Mouse (Mus musculus) adrenal gland, adult 2 months (tissue): Measurements from ENCODE around the gene Gpr61. TPM values are rescaled to one million over a fixed set of nuclear protein-coding genes. Genes with fewer than 3 reads are reported as not detected.

Source experiments
- DNase-seq: peaks from one replicate; pipeline ENCODE4 v3.0.0; 2021
- polyA plus RNA-seq: library from polyadenylated mRNA; depleted of rRNA; stranded (reverse); fragments of >200 nt; gene quantifications from 2 replicates; pipeline ENCODE4 v1.2.3, GENCODE M21; 2012; rRNA removed
- total RNA-seq, 2 experiments: library from RNA; stranded (reverse); gene quantifications; 2 replicates each; pipeline ENCODE4 v1.2.3; 2021

The Gpr61 gene
- total and polyA plus RNA-seq, 3 experiments, result 0.12 to 0.48 (median 0.20) TPM

- no peak for DNase-seq
These were observed 24.9 kb downstream of the Gpr61 start for GRCm38 (mm10) chr3:108129804-108130203.

GRCm38 (mm10) chr3:108129367-108129766 lies 25.3 kb downstream of the Gpr61 start:
- DNase-seq, result no peak

DNA sequence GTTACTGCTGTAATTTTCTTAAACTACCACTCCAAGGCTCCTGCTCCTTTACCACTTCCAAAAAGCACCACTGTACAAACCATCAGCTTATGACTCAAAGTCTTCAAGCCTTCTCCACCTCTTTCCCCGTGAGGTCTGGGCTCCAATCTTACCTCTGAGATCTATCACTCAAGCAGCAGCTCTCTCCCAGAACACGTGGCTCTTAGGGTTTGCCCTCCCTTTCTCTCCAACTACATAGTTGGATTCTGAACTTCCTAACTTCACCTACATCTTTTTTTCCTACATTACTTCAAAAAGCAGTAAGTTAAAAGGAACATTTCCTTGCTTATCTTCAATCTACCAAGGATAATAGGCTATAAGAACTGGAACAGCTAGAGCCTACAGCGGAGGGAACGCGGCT lies 26.2 kb downstream of the Gpr61 start:
- no peak for DNase-seq

DNA sequence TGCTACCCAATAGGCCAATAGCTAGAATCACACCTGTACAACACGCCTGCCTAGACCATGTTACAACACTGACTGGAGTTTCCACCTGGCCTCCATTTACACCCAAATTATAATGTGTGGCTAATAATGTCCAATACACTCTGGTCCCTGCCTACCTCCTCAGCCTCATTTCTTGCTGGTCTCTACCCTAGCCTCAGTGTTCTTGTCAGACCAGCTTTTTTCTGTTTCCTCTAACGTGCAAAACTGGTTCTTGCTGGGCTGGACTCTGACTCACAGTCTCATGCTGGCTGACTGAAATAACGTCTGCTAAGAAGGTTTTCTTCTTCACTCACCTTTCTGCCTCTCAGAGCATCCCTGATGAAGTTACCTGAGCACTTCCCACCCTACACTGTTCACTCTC lies 28.4 kb downstream of the Gpr61 start:
- DNase-seq, result no peak

- peak; percentile 25 for DNase-seq
These were observed 30.6 kb downstream of the Gpr61 start for GRCm38 (mm10) chr3:108124131-108124530.

DNA sequence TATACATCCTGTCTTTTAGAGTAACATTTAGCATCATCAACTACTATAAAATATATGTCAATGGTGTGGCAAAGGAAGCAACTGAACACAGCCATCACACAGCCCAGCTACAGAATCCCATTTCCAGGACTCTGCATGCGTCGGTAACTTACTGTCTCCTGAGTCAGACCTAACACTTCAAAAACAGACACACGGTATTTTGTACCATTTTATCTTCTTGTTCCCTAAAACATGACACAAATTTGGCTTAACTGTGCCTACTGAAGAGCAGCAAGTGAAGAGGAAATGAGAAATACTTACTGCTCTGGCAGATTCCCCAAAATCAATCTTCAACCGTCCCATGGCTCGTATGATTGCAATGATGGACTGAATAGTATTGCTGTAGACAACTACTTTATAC lies 31.4 kb downstream of the Gpr61 start:
- DNase-seq, result no peak

DNA sequence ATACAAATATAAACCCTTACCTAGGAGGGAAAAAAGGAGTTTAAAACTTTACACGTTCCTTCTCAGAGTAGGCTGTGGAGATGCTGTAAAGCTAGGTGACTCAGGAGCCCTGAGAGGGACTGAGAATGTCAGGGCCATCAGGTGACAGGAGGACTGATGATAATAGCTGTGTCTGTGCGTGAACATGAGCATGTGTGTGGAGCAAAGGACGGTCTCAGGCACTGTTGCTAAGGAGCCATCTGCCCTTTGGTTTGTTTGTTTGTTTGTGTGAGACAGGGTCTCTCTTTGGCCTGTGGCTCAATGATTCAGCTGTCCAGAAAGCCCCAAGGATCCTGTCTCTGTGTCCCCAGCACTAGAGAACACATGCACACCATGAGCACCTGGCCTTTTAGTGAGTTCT lies 33.6 kb downstream of the Gpr61 start:
- DNase-seq, result peak; percentile 51

DNA sequence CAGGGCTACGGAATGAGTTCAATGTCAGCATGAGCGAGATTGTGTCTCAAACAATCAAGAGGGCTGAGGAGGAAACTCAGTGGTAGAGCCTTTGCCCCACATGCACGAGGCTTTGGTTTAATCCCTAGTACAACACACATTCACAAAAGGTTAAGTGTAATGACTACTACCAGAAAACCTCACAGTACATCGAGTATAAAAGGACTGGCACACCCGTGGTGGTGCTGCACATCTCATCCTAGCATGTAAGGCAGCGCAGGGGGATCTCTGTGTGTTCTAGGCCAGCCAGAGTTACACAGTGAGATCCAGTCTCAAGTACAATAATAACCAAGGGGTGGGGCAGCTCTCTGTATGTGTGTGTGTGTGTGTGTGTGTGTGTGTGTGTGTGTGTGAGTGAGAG lies 37.2 kb downstream of the Gpr61 start:
- no peak for DNase-seq

GRCm38 (mm10) chr3:108113591-108114289 lies 40.9 kb downstream of the Gpr61 start:
- DNase-seq, result no peak

- no peak for DNase-seq
These were observed 42.0 kb downstream of the Gpr61 start for GRCm38 (mm10) chr3:108112666-108113065.

DNA sequence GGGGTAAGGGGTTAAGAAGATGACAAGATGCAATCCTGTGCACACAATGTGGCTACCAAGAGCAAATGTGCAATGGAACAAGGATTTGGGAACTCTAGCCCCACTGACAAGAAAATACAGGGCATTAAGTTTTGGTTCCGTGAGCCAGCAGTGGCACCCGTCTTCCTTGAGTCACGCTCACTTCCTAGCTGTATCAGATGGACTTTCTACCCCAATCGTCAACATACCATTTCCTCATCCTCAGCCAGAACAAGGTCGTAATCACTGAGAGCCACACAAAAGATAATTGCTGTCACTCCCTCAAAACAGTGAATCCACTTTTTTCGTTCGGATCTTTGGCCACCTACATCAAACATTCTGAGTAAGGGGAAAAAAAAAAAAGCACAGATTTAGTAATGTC lies 42.4 kb downstream of the Gpr61 start:
- DNase-seq, result no peak

DNA sequence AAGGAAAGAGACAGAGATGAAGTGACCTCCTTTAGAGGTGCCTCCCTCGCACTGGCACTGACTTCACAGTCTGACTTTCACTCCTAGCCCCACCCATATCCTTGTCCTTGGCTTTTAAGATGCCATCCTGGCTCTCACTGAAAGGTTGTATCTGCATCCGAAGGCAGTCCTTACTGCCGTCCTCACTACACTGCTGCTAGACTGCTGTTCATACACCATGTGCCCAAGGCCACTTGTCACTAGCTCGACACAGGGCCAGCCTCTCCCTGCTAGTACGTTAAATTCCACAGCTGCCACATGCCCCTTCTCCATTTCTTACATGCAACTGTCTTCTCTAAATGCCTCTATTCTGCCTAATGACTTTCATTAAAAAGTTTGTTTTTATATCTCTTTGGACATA lies 43.4 kb downstream of the Gpr61 start:
- DNase-seq, result peak; percentile 47

GRCm38 (mm10) chr3:108105281-108105680 lies 49.4 kb downstream of the Gpr61 start:
- DNase-seq, result no peak

DNA sequence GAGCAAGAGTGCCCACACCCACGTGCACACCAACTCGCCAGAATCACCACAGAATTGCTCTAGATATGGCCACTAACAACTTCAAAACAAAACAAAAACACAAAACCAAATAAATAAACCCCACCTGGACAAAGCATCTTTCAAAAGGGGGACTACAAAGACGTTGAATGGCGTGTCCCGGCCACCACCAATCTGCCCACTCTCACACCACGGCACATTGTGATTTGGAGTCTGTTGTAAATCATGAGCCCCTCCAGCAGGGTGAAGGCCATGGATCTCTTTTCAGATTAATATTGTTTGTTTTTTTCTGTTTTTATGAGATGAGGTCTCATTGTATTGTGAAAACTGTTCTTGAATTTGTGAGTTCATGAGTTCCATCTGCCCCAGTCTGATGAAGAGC lies 52.6 kb downstream of the Gpr61 start:
- no peak for DNase-seq

- DNase-seq, result no peak
These were observed 53.1 kb downstream of the Gpr61 start for GRCm38 (mm10) chr3:108101594-108101993.

Other genes with a start within 250 kb of the Gpr61 start
- 100 to 1,000 TPM; 158 to 186 TPM for gene Gstm7, start 223.1 kb downstream of the Gpr61 start, total RNA-seq
- 44.4 and 51.2 TPM in 2 replicates for gene Gstm7, start 223.1 kb downstream of the Gpr61 start, polyA plus RNA-seq
- 1 to 10 TPM; 6.1 to 6.5 TPM for gene Gstm6, start 211.1 kb downstream of the Gpr61 start, total RNA-seq
- 0.90 and 1.0 TPM in 2 replicates for gene Gstm6, start 211.1 kb downstream of the Gpr61 start, polyA plus RNA-seq
- gene Gstm3, start 185.6 kb downstream of the Gpr61 start, total RNA-seq, result not detected
- 0.58 and 0.62 TPM in 2 replicates for gene Gstm3, start 185.6 kb downstream of the Gpr61 start, polyA plus RNA-seq
- gene Gstm2, start 168.4 kb downstream of the Gpr61 start, total RNA-seq, result 100 to 1,000 TPM; 231 to 239 TPM
- 133 and 141 TPM in 2 replicates for gene Gstm2, start 168.4 kb downstream of the Gpr61 start, polyA plus RNA-seq
- 100 to 1,000 TPM; 463 to 520 TPM for gene Gstm1, start 136.9 kb downstream of the Gpr61 start, total RNA-seq
- gene Gstm1, start 136.9 kb downstream of the Gpr61 start, polyA plus RNA-seq, result 1,201 and 1,446 TPM in 2 replicates
- gene Gstm4, start 110.0 kb downstream of the Gpr61 start, total RNA-seq, result 10 to 100 TPM; 16.8 to 19.7 TPM
- 13.4 and 14.8 TPM in 2 replicates for gene Gstm4, start 110.0 kb downstream of the Gpr61 start, polyA plus RNA-seq
- 100 to 1,000 TPM; 121 to 151 TPM for gene Ampd2, start 68.2 kb downstream of the Gpr61 start, total RNA-seq
- gene Ampd2, start 68.2 kb downstream of the Gpr61 start, polyA plus RNA-seq, result 721 and 995 TPM in 2 replicates
- gene Gnat2, start 62.1 kb downstream of the Gpr61 start, total RNA-seq, result 10 to 100 TPM; 12.3 to 13.1 TPM
- gene Gnat2, start 62.1 kb downstream of the Gpr61 start, polyA plus RNA-seq, result 7.9 and 10.1 TPM in 2 replicates
- 100 to 1,000 TPM; 117 to 136 TPM for gene Gnai3, start 8.7 kb downstream of the Gpr61 start, total RNA-seq
- gene Gnai3, start 8.7 kb downstream of the Gpr61 start, polyA plus RNA-seq, result 13.8 and 14.0 TPM in 2 replicates
- gene Amigo1, start 31.5 kb upstream of the Gpr61 start, total RNA-seq, result 10 to 100 TPM; 21.4 to 27.8 TPM
- gene Amigo1, start 31.5 kb upstream of the Gpr61 start, polyA plus RNA-seq, result 57.6 and 62.3 TPM in 2 replicates
- 1 to 10 TPM; 6.4 to 7.9 TPM for gene Cyb561d1, start 46.3 kb upstream of the Gpr61 start, total RNA-seq
- 6.9 and 8.1 TPM in 2 replicates for gene Cyb561d1, start 46.3 kb upstream of the Gpr61 start, polyA plus RNA-seq
- 1 to 10 TPM; 9.1 to 9.4 TPM for gene Atxn7l2, start 56.1 kb upstream of the Gpr61 start, total RNA-seq
- gene Atxn7l2, start 56.1 kb upstream of the Gpr61 start, polyA plus RNA-seq, result 11.8 and 13.5 TPM in 2 replicates
- under 1 TPM; 0.20 to 0.97 TPM for gene Sypl2, start 71.8 kb upstream of the Gpr61 start, total RNA-seq
- gene Sypl2, start 71.8 kb upstream of the Gpr61 start, polyA plus RNA-seq, result 0.11 and 0.31 TPM in 2 replicates
- gene Psma5, start 102.0 kb upstream of the Gpr61 start, total RNA-seq, result 10 to 100 TPM; 74.4 to 87.2 TPM
- gene Psma5, start 102.0 kb upstream of the Gpr61 start, polyA plus RNA-seq, result 13.3 and 13.4 TPM in 2 replicates
- 10 to 100 TPM; 37.9 to 57.3 TPM for gene Sort1, start 129.2 kb upstream of the Gpr61 start, total RNA-seq
- gene Sort1, start 129.2 kb upstream of the Gpr61 start, polyA plus RNA-seq, result 19.7 and 27.8 TPM in 2 replicates
- not detected for gene Mybphl, start 210.0 kb upstream of the Gpr61 start, total RNA-seq
- gene Mybphl, start 210.0 kb upstream of the Gpr61 start, polyA plus RNA-seq, result not detected in 2 replicates
- gene Psrc1, start 229.0 kb upstream of the Gpr61 start, total RNA-seq, result 1 to 10 TPM in 1 of 2 experiments, under 1 TPM in 1; 0.66 to 1.3 TPM
- gene Psrc1, start 229.0 kb upstream of the Gpr61 start, polyA plus RNA-seq, result 2.6 and 4.0 TPM in 2 replicates